Mouse (Mus musculus) stomach, postnatal 0 days (tissue): ENCODE data around the gene Zc3h15. TPM values are rescaled to one million over a fixed set of nuclear protein-coding genes. Genes with fewer than 3 reads are reported as not detected.

Source experiments
- ATAC-seq: fragments of 200-750 bp; cut with Nextera tagmentation; 2 replicates; pipeline ENCODE4 v1.8.0; 2017; ENCODE audit not compliant: low FRiP score, low TSS enrichment
- DNase-seq: peaks from one replicate; pipeline ENCODE4 v3.0.0-alpha.2; 2016; ENCODE audit warnings: low spot score
- H3K27ac ChIP-seq: fragments of 300-500 bp; sonication (generic); replicated peaks from 2 replicates; pipeline ENCODE4 v1.5.1; 2014; ENCODE audit warnings: mild to moderate bottlenecking, control low read depth
- H3K27me3 ChIP-seq: fragments of 300-500 bp; sonication (generic); 2 replicates; pipeline ENCODE4 v1.6.1; 2014; ENCODE audit warnings: low read length; ENCODE audit not compliant: control insufficient read depth, insufficient read depth
- H3K36me3 ChIP-seq: fragments of 300-500 bp; sonication (generic); 2 replicates; pipeline ENCODE4 v1.6.1; 2014; ENCODE audit warnings: low read length, mixed read lengths; ENCODE audit not compliant: control insufficient read depth, insufficient read depth
- H3K4me1 ChIP-seq: fragments of 300-500 bp; sonication (generic); replicated peaks from 2 replicates; pipeline ENCODE4 v1.6.1; 2014; ENCODE audit warnings: antibody characterized with exemption; ENCODE audit not compliant: control insufficient read depth, insufficient read depth
- H3K4me2 ChIP-seq: fragments of 300-500 bp; sonication (generic); replicated peaks from 2 replicates; pipeline ENCODE4 v1.6.1; 2014; ENCODE audit warnings: low read depth, mild to moderate bottlenecking, control low read depth, moderate library complexity
- H3K4me3 ChIP-seq: fragments of 300-500 bp; sonication (generic); 2 replicates; pipeline ENCODE4 v1.5.1; 2014; ENCODE audit warnings: low read depth, low read length, control low read depth
- H3K9ac ChIP-seq: fragments of 300-500 bp; sonication (generic); 2 replicates; pipeline ENCODE4 v1.6.1; 2014; ENCODE audit warnings: mild to moderate bottlenecking, low read length, control low read depth, mixed read lengths
- H3K9me3 ChIP-seq: fragments of 300-500 bp; sonication (generic); 2 replicates; pipeline ENCODE4 v1.6.1; 2016; ENCODE audit warnings: low read length; ENCODE audit not compliant: control insufficient read depth
- CTCF ChIP-seq: IDR thresholded peaks from 2 replicates; pipeline ENCODE4 v1.5.1; 2016; ENCODE audit warnings: antibody characterized with exemption, low read depth, mild to moderate bottlenecking, moderate library complexity
- EP300 ChIP-seq: optimal IDR thresholded peaks from 2 replicates; pipeline ENCODE3; 2016; ENCODE audit warnings: antibody characterized with exemption
- WGBS: fragments of 180-500 bp; shearing (Covaris S2); extraction: QIAGEN DNeasy Blood & Tissue Kit; methylation state at CpG from one replicate; pipeline ENCODE4 v1.1.7; 2014; 5-methylcytosine and 5-hydroxymethylcytosine counted together
- polyA plus RNA-seq: library from polyadenylated mRNA; unstranded; fragments of >200 nt; fragmentation: Nextera tagmentation; extraction: Ambion mirVana; gene quantifications from 2 replicates; pipeline ENCODE4 v1.2.1, GENCODE M21; 2015

The Zc3h15 gene
- 84.6 and 106 TPM in 2 replicates for polyA plus RNA-seq

DNA sequence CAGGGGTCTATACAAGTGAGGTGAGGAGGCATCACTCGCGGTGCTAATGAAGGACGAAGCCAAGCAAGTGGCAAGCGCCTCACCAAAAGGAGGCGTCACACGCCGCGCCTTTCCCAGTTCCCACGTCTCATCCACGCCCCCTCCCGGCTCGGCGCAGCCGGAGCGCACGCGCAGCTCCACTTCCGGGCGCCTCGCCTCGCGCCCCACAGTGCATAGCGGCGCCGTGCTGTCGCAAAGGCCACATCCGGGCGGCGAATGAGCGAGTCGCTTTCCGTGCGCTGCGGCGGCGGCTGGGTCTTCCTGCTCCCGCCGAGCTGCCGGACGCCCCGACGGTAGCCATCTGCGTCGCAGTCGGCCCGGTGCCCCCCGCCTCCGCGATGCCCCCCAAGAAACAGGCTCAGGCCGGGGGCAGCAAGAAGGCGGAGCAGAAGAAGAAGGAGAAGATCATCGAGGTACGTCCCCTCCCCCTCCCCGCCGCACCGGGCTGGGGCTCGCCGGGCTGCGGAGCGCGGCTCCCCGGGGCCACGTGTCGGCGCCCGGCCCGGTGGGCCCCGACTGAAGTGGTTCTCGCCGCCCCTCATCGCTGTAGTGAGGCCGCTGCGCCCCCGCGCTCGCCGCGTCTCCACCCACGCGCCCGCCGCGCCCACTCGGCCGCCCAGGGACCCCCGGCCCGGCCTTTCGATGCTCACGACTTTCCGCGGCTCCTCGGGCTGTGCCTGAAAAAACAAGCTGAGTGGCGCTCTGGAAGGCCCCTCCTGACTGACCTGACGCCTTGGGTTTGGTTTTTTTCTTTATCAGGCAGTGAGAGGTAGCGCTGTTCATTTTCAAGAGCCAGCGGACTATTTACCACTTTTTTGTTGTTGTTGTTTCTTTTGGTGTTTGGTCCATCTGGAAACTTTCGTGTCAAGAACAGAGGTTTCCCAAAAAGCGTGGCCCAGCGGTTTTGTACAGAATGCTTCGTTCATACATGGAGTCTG is at the start of gene Zc3h15:
TSS of gene Zc3h15 (plus strand) at position 160 of the 977 bp plus-strand sequence.
- Histone ChIP-seq H3K27ac (peak within 1 kb of the TSS; percentile 92), H3K4me2 (peak within 1 kb of the TSS; percentile 66), H3K27me3 (peaks cover 3% of the 10 kb centered on the region; the same call in 1 of the 2 replicates), H3K9me3 (no peaks in the 10 kb centered on the region), H3K36me3 (no peaks in the 10 kb centered on the region), H3K9ac (peak within 1 kb of the TSS; percentile 89), H3K4me3 (peak within 1 kb of the TSS; percentile 89), H3K4me1 (no peaks in the 10 kb centered on the region; the same call in 1 of the 2 replicates)
- peak; percentile 100 for ATAC-seq
- WGBS, result under 1% methylated on average over 91 of the region's 100 CpGs
- peak; percentile 96 for DNase-seq
- TF ChIP-seq CTCF (peak; percentile 85), EP300 (no peak)

DNA sequence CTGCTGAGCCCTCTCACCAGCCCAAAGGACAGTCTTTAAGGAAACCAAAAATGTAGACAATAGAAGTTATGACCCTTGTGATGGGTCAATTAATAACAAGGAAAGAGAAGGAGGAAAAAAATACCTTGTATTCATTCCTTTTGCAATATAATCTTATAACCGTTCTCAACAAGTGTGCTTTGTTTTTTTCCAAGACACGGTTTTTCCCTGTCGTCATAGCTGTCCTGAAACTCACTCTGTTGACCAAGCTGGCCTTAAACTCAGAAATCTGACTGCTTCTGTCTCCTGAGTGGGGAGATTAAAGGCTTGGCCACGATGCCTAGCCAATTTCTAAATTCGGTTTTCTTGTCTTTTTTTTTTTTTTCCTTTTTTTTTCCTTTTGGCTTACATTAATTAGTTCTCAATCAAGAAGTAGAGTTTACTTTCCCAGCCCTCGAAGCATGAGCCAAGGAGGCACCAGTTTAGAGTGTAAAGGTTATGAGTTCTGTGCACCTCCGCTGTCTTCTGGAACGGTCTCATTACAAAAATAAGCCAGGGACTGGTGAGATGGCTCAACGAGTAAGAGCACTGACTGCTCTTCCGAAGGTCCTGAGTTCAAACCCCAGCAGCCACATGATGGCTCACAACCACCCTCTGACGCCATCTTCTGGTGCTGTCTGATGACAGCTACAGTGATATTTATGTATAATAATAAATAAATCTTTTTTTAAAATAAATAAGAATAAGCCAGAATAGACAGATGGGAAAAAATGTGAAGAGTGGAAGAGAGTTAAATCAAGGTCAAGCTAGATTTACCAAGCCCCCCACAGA is 23.5 kb upstream of the Zc3h15 start:
- no peak overlapping the region for H3K27ac ChIP-seq
- no peak overlapping the region for H3K4me2 ChIP-seq
- no peaks in the 10 kb centered on the region for H3K9me3 ChIP-seq
- DNase-seq, result no peak
- WGBS, result 84% methylated on average over 11 of the region's 11 CpGs
- no peaks in the 10 kb centered on the region for H3K27me3 ChIP-seq
- H3K4me1 ChIP-seq, result no peaks in the 10 kb centered on the region
- ATAC-seq, result no peak
- H3K4me3 ChIP-seq, result no peak overlapping the region
- no peaks in the 10 kb centered on the region for H3K36me3 ChIP-seq
- no peak for TF ChIP-seq CTCF
- TF ChIP-seq EP300, result no peak
- no peak overlapping the region for H3K9ac ChIP-seq

DNA sequence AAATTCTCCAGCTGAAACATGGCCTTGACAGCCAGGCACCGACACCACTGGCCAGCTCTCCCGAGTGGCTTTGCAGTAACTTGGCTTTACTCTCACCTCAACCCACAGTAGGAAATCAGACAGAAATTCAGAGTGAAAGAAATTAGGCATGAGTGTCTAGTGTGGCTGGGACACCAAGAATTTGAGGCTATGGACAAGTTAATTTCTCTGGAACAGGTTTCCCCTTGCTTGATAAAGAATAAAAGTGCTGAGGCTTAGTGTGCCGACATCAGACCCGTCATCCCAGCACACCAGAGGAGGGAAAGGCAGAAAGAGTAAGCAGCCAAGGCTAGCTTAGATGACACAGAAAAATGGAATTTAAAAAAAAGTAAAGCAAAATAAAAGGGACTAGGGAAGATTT is 22.7 kb upstream of the Zc3h15 start:
- 58% methylated on average over 4 of the region's 4 CpGs for WGBS
- H3K9me3 ChIP-seq, result no peaks in the 10 kb centered on the region

DNA sequence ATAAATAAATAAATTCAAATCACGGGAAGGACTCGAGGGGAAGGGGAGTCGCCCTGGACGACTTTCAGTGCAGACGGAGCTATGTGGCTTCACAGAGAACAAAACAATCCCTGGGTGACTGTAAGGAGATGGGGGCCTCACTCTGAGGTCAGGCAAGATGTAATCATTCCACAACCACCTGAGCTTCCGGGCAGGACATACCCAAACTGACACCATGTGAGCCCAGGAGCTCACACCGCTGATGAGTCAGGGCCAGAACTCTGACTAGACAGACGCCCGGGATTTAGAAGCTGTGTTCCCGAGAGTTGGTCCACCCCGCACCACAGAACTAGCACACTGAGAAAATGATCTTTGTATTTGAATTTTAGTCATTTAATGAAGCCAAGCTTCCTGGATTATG is 21.4 kb upstream of the Zc3h15 start:
- no peaks in the 10 kb centered on the region for H3K4me1 ChIP-seq
- H3K27me3 ChIP-seq, result no peaks in the 10 kb centered on the region
- ATAC-seq (no peak), DNase-seq (no peak)
- 23% methylated on average over 11 of the region's 11 CpGs for whole genome bisulfite sequencing
- no peak overlapping the region for H3K27ac ChIP-seq
- no peaks in the 10 kb centered on the region for H3K9me3 ChIP-seq
- H3K4me2 ChIP-seq, result peak overlapping the region; percentile 32
- H3K9ac ChIP-seq, result no peak overlapping the region
- H3K4me3 ChIP-seq, result peak overlapping the region; percentile 17; the same call in 1 of the 2 replicates
- no peak for TF ChIP-seq CTCF
- no peak for TF ChIP-seq EP300
- no peaks in the 10 kb centered on the region for H3K36me3 ChIP-seq

More for the DNA sequence above, 22.7 kb upstream of the Zc3h15 start:
- H3K4me2 ChIP-seq, result no peak overlapping the region
- no peak overlapping the region for H3K9ac ChIP-seq
- no peaks in the 10 kb centered on the region for H3K27me3 ChIP-seq
- ATAC-seq, result no peak
- no peak overlapping the region for H3K27ac ChIP-seq
- no peaks in the 10 kb centered on the region for H3K36me3 ChIP-seq
- H3K4me3 ChIP-seq, result no peak overlapping the region
- TF ChIP-seq CTCF (no peak), EP300 (no peak)
- H3K4me1 ChIP-seq, result no peaks in the 10 kb centered on the region
- no peak for DNase-seq

DNA sequence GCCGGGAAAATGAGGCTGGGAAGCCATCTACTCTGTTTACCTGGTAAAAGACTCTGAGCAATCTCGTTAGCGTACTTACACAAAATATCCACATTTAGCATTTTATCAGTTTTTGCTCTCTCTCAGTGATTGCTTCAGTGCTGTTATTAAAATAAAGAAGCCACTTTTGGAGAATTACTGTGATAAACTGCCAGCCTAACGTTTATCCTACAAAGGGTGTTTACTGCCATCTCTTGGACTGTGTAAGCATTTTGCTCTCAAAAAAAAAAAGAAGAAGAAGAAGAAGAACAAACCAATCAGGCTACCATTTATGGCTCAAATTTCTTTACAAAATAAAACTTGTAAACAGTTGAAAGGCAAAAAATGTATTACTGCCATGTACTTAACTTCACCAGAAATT is 20.2 kb upstream of the Zc3h15 start:
- ATAC-seq, result no peak
- WGBS, result 58% methylated on average over 4 of the region's 4 CpGs
- Histone ChIP-seq H3K4me1 (no peaks in the 10 kb centered on the region), H3K36me3 (no peaks in the 10 kb centered on the region), H3K9me3 (no peaks in the 10 kb centered on the region), H3K4me2 (no peak overlapping the region), H3K27me3 (no peaks in the 10 kb centered on the region), H3K9ac (no peak overlapping the region), H3K27ac (no peak overlapping the region), H3K4me3 (no peak overlapping the region)
- no peak for DNase-seq
- TF ChIP-seq CTCF (peak; percentile 26), EP300 (no peak)
